Mouse (Mus musculus) stomach, embryonic 16.5 days (tissue): Measurements from ENCODE around the gene Gm128. TPM values are rescaled to one million over a fixed set of nuclear protein-coding genes. Genes with fewer than 3 reads are reported as not detected.

ENCODE experiments used
- ATAC-seq: fragments of 200-750 bp; cut with Nextera tagmentation; 2 replicates; pipeline ENCODE4 v1.8.0; 2017; ENCODE audit warnings: moderate number of reproducible peaks, moderate TSS enrichment; ENCODE audit not compliant: insufficient read depth, low FRiP score
- H3K27ac ChIP-seq: fragments of 300-500 bp; sonication (generic); 2 replicates; pipeline ENCODE4 v1.5.1; 2014; ENCODE audit warnings: low read length
- H3K27me3 ChIP-seq: fragments of 300-500 bp; sonication (generic); 2 replicates; pipeline ENCODE4 v1.6.1; 2014; ENCODE audit warnings: low read length, control low read depth, mixed read lengths; ENCODE audit not compliant: control insufficient read depth, insufficient read depth
- H3K36me3 ChIP-seq: fragments of 300-500 bp; sonication (generic); 2 replicates; pipeline ENCODE4 v1.6.1; 2014; ENCODE audit warnings: low read length; ENCODE audit not compliant: control insufficient read depth, insufficient read depth
- H3K4me1 ChIP-seq: fragments of 300-500 bp; sonication (generic); 2 replicates; pipeline ENCODE4 v1.6.1; 2014; ENCODE audit warnings: low read length, control low read depth, mixed read lengths; ENCODE audit not compliant: control insufficient read depth, insufficient read depth
- H3K4me2 ChIP-seq: fragments of 300-500 bp; sonication (generic); 2 replicates; pipeline ENCODE4 v1.6.1; 2014; ENCODE audit warnings: low read depth, low read length, mixed read lengths
- H3K4me3 ChIP-seq: fragments of 300-500 bp; sonication (generic); replicated peaks from 2 replicates; pipeline ENCODE4 v1.5.1; 2014; ENCODE audit warnings: mild to moderate bottlenecking, low read length
- H3K9ac ChIP-seq: fragments of 300-500 bp; sonication (generic); 2 replicates; pipeline ENCODE4 v1.6.1; 2014; ENCODE audit warnings: low read length
- H3K9me3 ChIP-seq: fragments of 300-500 bp; sonication (generic); replicated peaks from 2 replicates; pipeline ENCODE4 v1.6.1; 2016; ENCODE audit warnings: low read length, control low read depth; ENCODE audit not compliant: control insufficient read depth
- WGBS: fragments of 180-500 bp; shearing (Covaris S2); extraction: QIAGEN DNeasy Blood & Tissue Kit; methylation state at CpG from one replicate; pipeline ENCODE4 v1.1.7; 2014; 5-methylcytosine and 5-hydroxymethylcytosine counted together
- polyA plus RNA-seq: library from polyadenylated mRNA; unstranded; fragments of >200 nt; fragmentation: Nextera tagmentation; extraction: Ambion mirVana; gene quantifications from 2 replicates; pipeline ENCODE4 v1.2.1, GENCODE M21; 2015

Gene Gm128
- polyA plus RNA-seq, 1 experiment from 2014 or later, result 0.52 TPM

- 74% methylated on average over 1 of the region's 1 CpGs for WGBS
- Histone ChIP-seq H3K9ac (no peak overlapping the region), H3K27me3 (no peaks in the 10 kb centered on the region), H3K27ac (no peak overlapping the region), H3K9me3 (no peaks in the 10 kb centered on the region), H3K4me2 (no peak overlapping the region), H3K4me1 (no peaks in the 10 kb centered on the region), H3K4me3 (no peak overlapping the region), H3K36me3 (peaks cover 42% of the 10 kb centered on the region)
- ATAC-seq, result no peak
Measured at GRCm38 (mm10) chr3:95199101-95199500, 42.3 kb downstream of the Gm128 start.

- no peaks in the 10 kb centered on the region for H3K27me3 ChIP-seq
- H3K9me3 ChIP-seq, result no peaks in the 10 kb centered on the region
- no peak overlapping the region for H3K4me2 ChIP-seq
- H3K4me3 ChIP-seq, result no peak overlapping the region
- H3K9ac ChIP-seq, result no peak overlapping the region
- WGBS, result 66% methylated on average over 2 of the region's 2 CpGs
- H3K36me3 ChIP-seq, result peaks cover 32% of the 10 kb centered on the region
- no peaks in the 10 kb centered on the region for H3K4me1 ChIP-seq
- ATAC-seq, result no peak
- H3K27ac ChIP-seq, result no peak overlapping the region
Measured at GRCm38 (mm10) chr3:95195772-95196171, 45.6 kb downstream of the Gm128 start.

GRCm38 (mm10) chr3:95194721-95195135 is 46.7 kb downstream of the Gm128 start:
- ATAC-seq, result no peak
- H3K4me3 ChIP-seq, result no peak overlapping the region
- H3K4me1 ChIP-seq, result no peaks in the 10 kb centered on the region
- no peak overlapping the region for H3K27ac ChIP-seq
- no peaks in the 10 kb centered on the region for H3K27me3 ChIP-seq
- H3K9ac ChIP-seq, result no peak overlapping the region
- no peaks in the 10 kb centered on the region for H3K9me3 ChIP-seq
- no peak overlapping the region for H3K4me2 ChIP-seq
- WGBS, result 71% methylated on average over 6 of the region's 6 CpGs
- H3K36me3 ChIP-seq, result peaks cover 34% of the 10 kb centered on the region

Other genes starting within 250 kb of the Gm128 start
- gene Zfp687, start 226.2 kb downstream of the Gm128 start, polyA plus RNA-seq, result 20.4 and 22.6 TPM in 2 replicates
- 218 TPM in 2 replicates for gene Psmd4, start 199.0 kb downstream of the Gm128 start, polyA plus RNA-seq
- 18.6 and 19.0 TPM in 2 replicates for gene Pip5k1a, start 134.7 kb downstream of the Gm128 start, polyA plus RNA-seq
- 102 and 123 TPM in 2 replicates for gene Vps72, start 130.6 kb downstream of the Gm128 start, polyA plus RNA-seq
- gene Tmod4, start 117.1 kb downstream of the Gm128 start, polyA plus RNA-seq, result 2.2 and 7.3 TPM in 2 replicates
- 55.8 and 58.2 TPM in 2 replicates for gene Scnm1, start 107.6 kb downstream of the Gm128 start, polyA plus RNA-seq
- 13.7 and 14.5 TPM in 2 replicates for gene Lysmd1, start 107.5 kb downstream of the Gm128 start, polyA plus RNA-seq
- gene Tnfaip8l2, start 99.2 kb downstream of the Gm128 start, polyA plus RNA-seq, result 5.4 and 6.5 TPM in 2 replicates
- 1.5 and 2.6 TPM in 2 replicates for gene Sema6c, start 81.1 kb downstream of the Gm128 start, polyA plus RNA-seq
- 10.9 and 11.5 TPM in 2 replicates for gene Gabpb2, start 23.7 kb downstream of the Gm128 start, polyA plus RNA-seq
- 105 and 118 TPM in 2 replicates for gene Cdc42se1, start 12.9 kb downstream of the Gm128 start, polyA plus RNA-seq
- 16.2 and 16.6 TPM in 2 replicates for gene Mllt11, start 9.4 kb downstream of the Gm128 start, polyA plus RNA-seq
- 9.2 and 11.6 TPM in 2 replicates for gene Bnipl, start 9.6 kb upstream of the Gm128 start, polyA plus RNA-seq
- 54.6 and 62.0 TPM in 2 replicates for gene Mindy1, start 39.7 kb upstream of the Gm128 start, polyA plus RNA-seq
- gene Prune1, start 40.5 kb upstream of the Gm128 start, polyA plus RNA-seq, result 18.9 and 21.2 TPM in 2 replicates
- gene Anxa9, start 65.6 kb upstream of the Gm128 start, polyA plus RNA-seq, result 6.8 and 13.2 TPM in 2 replicates
- 148 and 155 TPM in 2 replicates for gene Cers2, start 73.2 kb upstream of the Gm128 start, polyA plus RNA-seq
- 35.2 and 36.9 TPM in 2 replicates for gene Setdb1, start 115.6 kb upstream of the Gm128 start, polyA plus RNA-seq
- 0.63 TPM in 1 of 2 replicates, not detected in the other for gene 4930558C23Rik, start 161.2 kb upstream of the Gm128 start, polyA plus RNA-seq
- 46.5 and 47.8 TPM in 2 replicates for gene Arnt, start 192.8 kb upstream of the Gm128 start, polyA plus RNA-seq